Mouse (Mus musculus) neutrophil, adult 59 days (primary cell): Measurements from ENCODE around the gene Dhx15. TPM values are rescaled to one million over a fixed set of nuclear protein-coding genes. Genes with fewer than 3 reads are reported as not detected.

Experiments
- total RNA-seq, 2 experiments: library from RNA; stranded (reverse); gene quantifications; 1 replicate in 1 of 2; 2 replicates in 1 of 2; pipeline ENCODE4 v1.2.4; 2023

Gene Dhx15
- total RNA-seq = 100 to 1,000 TPM; 102 to 130 TPM

GRCm38 (mm10) chr5:52190371-52191179, at the start of gene Dhx15:
Dhx15 (minus strand) TSS chr5:52190514.

Other genes with a start within 250 kb of the Dhx15 start
- under 1 TPM; 0.11 to 0.15 TPM for gene Sod3, start 173.3 kb upstream of the Dhx15 start, total RNA-seq